Mouse (Mus musculus) gastrocnemius, adult 2 months (tissue): ENCODE results near the gene Trappc6a. TPM values are rescaled to one million over a fixed set of nuclear protein-coding genes. Genes with fewer than 3 reads are reported as not detected.

ENCODE experiments used
- DNase-seq: peaks from one replicate; pipeline ENCODE4 v3.0.0; 2022
- H3K27ac ChIP-seq: fragments of 200-600 bp; 2 replicates; pipeline ENCODE4 v1.8.1; 2022; ENCODE audit warnings: mild to moderate bottlenecking
- H3K4me3 ChIP-seq: fragments of 200-600 bp; 2 replicates; pipeline ENCODE4 v1.8.1; 2022; ENCODE audit warnings: mild to moderate bottlenecking, moderate library complexity
- CTCF ChIP-seq: fragments of 200-600 bp; IDR thresholded peaks from 2 replicates; pipeline ENCODE4 v1.8.1; 2022; ENCODE audit warnings: antibody characterized with exemption, mild to moderate bottlenecking, moderate library complexity
- intact Hi-C: fragments of 180-260 bp; cut with DNase I; formaldehyde crosslinking; loops from one replicate; pipeline ENCODE4 v1.15.1; 2025
- total RNA-seq, 2 experiments: library from RNA; stranded (reverse); gene quantifications; 2 replicates each; pipeline ENCODE4 v1.2.3; 2021

Trappc6a gene
- total RNA-seq, 2 experiments from 2014 or later = 6.2 to 9.9 TPM

DNA sequence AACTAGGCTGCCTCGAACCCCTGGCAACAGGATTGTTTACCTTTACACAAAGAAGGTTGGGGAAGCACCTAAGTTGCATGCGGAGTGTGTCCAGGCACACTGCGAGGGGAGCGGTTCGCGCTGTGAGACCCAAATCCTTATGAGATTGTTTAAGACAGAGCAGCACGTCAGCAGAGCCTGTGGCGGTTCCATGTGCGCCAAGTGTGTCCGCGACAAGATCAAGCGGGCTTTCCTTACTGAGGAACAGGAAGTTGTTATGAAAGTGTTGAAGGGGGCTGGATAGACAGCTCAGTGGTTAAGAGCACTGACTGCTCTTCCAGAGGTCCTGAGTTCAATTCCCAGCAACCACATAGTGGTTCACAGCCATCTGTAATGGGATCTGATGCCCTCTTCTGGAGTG, 39.9 kb upstream of the Trappc6a start:
- intact Hi-C loops = no loop called here
- Histone ChIP-seq H3K4me3 (no peak overlapping the region), H3K27ac (no peak overlapping the region)
- TF ChIP-seq CTCF = no peak
- no peak for DNase-seq

DNA sequence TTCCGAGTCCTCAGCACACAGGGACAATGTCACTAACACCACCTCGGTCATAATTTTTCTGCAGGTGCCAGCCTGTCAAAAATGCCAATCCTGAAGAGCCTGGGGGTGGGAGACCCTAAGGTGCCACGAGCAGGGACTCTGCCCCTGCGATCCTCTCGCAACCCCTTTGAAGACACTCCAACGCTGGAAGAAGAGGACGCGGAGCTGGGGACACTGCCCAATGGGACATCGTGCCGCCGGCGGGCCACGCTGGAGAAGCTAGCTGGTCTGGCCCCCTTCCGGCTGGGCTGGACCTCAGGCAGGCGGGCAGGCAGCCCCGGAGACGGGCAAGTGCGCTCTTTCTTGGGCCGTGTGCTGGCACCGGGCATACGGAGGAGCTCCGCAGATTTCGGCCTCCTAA, 38.8 kb upstream of the Trappc6a start:
- no peak for DNase-seq
- intact Hi-C loops = no loop called here
- H3K27ac ChIP-seq = no peak overlapping the region
- no peak overlapping the region for H3K4me3 ChIP-seq
- no peak for TF ChIP-seq CTCF

DNA sequence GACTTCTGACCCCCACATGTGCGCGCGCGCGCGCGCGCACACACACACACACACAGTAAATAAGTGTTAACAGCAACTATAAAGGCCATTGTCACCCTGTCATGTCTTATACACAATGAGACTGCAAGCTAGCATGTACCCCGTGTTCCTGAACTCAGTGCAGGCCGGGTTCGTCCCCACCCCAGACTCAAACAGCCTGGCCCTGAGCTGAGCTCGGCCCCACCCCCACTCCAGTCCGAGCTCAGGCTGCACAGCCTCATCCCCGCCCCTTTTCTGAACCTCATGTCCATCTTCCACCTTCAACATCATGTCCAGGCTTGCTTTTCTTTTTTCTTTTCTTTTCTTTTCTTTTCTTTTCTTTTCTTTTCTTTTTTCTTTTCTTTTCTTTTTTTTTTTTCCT, 37.9 kb upstream of the Trappc6a start:
- H3K27ac ChIP-seq = no peak overlapping the region
- no peak for TF ChIP-seq CTCF
- intact Hi-C loops = no loop called here
- no peak for DNase-seq
- no peak overlapping the region for H3K4me3 ChIP-seq

DNA sequence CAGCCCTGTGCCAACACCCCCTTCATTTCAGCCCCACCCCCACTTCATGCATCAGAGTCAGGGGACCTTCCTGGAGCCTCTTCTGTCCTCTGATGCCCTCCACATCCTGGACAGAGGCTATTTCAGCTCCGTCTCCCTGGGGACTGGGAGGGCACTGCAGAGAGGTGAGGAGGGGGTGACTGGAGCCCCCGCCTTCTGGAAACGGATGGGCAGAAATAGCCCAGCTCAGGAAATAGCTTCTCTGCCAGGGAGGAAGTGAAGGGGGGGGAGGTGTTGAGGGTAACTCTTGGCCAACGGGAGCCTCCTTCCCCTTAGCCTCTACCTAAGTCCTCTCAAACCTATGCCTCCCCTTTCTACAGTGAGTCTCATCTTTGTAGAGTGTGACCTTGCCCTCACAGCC, 35.8 kb upstream of the Trappc6a start:
- H3K4me3 ChIP-seq = no peak overlapping the region
- no peak for TF ChIP-seq CTCF
- no peak for DNase-seq
- 0 out of 2 replicates have a peak overlapping the region, but pooled peaks have one; percentile 12 for H3K27ac ChIP-seq
- intact Hi-C loops = no loop called here

DNA sequence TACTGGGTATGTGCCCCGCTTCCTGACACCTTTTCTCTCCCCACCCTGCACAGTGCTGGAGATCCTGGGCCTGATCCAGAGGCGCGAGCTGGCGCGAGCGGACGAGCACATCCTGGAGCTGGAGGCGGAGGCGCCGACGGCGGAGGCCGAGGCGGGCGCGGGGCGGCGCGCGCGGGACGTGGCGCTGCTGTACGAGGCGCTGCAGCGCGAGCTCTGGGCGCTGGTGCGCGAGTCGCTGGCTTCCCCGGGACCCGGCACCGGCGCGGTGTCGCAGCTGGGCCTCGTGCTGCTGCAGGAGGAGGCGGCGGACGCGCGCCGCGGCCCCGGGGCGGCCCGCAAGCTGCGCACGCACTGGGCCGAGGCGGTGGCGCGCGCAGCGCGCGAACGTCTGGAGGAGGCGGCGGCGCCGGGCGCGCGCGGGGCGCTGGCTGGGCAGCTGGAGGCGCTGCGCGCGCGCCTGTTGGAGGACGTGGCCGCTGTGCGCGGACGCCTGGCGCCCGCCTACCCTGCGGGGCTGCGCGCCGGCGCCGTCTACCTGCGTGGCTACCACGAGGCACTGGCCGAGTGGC, 34.2 kb upstream of the Trappc6a start:
- intact Hi-C loops = no loop called here
- no peak for TF ChIP-seq CTCF
- peak overlapping the region; percentile 78 for H3K4me3 ChIP-seq
- peak; percentile 89 for DNase-seq
- peak overlapping the region; percentile 67 for H3K27ac ChIP-seq

DNA sequence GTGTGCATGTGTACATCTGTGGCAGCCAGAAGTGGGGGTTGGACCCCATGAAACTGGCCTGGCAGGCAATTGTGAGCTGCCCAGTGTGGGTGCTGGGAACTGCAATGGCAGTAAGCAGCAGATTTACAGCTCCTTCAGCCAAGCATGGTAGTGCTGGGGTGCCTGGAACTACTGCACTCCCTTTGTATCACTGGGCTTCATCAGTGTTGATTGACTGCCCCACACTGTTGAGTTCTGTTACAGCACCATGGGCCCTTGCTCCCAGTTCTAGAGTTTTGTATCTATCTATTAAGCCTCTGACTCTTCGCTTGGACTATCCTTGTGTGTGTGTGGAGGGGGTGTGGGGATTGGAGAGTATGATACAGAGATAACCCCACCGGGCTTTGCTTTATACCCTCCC, 31.1 kb upstream of the Trappc6a start:
- Histone ChIP-seq H3K4me3 (no peak overlapping the region), H3K27ac (no peak overlapping the region)
- DNase-seq = no peak
- TF ChIP-seq CTCF = peak; percentile 12; the same call in 1 of the 2 replicates
- intact Hi-C loops = no loop called here

DNA sequence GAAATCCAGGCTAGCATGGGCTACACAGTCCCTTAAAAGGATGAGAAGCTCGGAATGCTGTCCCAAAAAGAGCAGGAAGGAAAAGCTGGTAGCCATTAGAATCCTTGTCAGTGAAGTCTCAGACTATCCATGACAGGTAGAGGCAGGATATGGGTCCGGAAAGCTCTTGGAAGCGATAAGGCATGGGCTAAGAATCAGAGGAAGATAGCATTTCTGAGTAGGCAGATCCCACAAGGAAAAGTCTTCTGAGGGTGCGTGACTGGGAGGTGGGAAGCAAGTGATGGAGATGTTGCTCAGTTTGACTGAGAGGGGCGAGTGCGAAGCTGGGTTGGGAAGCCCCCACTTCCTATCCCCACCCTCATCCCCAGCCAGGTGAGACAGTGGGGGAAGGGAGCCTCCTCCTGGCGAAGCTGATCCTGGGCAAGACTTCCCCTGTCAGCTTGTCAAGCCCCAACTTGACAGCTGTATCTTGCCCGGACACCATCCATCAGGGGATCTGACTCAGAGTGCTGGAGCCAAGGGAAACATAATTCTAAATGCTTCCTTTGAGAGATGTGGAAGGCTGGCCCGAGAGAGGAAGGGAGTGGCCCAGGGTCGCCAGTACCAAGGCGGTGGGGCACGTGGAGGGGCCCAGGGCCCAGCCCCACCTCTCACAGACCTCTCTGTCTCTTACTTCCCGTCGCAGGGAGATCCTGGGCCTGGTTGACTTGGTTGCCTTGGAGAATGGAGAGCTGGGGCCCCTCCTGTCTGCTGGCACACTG, 30.4 kb upstream of the Trappc6a start:
- no peak for DNase-seq
- no peak for TF ChIP-seq CTCF
- Histone ChIP-seq H3K4me3 (no peak overlapping the region), H3K27ac (no peak overlapping the region)
- intact Hi-C loops = no loop called here

DNA sequence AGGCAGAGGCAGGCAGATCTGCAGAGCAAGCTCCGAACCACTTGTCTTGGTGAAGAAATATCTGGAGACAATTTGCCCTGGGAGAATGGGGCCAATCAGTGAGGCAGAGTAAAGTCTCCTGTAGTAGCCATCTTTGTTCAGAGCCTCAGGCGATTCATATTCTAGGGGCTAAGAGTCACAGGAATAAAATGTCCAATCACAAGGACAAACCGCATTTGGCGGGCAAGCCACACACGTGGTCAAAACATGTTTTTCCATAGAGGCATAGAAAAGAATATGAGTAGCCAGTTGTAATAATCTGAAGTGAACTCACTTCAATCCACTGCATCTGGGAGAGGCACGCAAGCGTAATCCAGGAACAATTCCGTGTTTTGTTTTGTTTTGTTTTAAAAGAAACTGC, 24.9 kb upstream of the Trappc6a start:
- H3K4me3 ChIP-seq = no peak overlapping the region
- no peak overlapping the region for H3K27ac ChIP-seq
- intact Hi-C loops = no loop called here
- no peak for TF ChIP-seq CTCF
- no peak for DNase-seq

DNA sequence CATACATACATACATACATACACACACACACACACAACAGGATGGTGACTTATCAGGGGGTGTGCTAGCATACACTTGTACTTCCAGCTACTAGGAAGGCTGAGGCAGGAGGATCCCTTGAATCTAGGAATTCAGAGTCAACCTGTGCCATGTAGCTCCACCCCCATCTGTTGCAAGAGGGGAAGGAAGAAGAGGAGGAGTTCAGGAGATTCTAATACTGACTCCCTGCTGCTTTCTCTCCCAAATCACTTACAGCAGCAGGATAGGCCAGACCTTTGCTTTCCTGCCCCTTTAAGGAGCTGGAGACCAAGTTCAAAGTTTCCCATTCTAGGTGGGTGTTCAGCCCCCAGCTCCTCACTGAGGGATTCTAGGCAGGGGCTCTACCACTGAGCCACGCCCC, 22.7 kb upstream of the Trappc6a start:
- no peak for TF ChIP-seq CTCF
- intact Hi-C loops = no loop called here
- H3K4me3 ChIP-seq = no peak overlapping the region
- DNase-seq = no peak
- no peak overlapping the region for H3K27ac ChIP-seq

DNA sequence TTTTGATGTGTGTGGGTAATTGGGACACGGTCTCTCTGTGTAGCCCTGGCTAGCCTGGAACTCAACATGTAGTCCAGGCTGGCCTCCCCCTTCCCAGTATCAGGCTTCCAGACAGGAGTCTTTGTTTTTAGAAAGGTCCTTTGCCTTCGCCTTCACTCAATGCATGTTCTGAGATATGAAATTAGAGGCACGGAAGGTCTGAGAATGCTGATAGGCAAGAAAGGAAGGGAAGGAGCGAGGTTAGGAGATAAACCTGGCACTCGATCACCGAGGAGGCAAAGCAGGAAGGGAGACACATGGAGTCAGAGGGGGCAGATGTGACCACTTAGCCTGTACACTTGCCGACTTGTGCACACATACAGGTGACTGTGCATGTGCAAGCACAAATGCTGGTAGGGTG, 21.6 kb upstream of the Trappc6a start:
- intact Hi-C loops = no loop called here
- Histone ChIP-seq H3K4me3 (no peak overlapping the region), H3K27ac (no peak overlapping the region)
- no peak for TF ChIP-seq CTCF
- no peak for DNase-seq

DNA sequence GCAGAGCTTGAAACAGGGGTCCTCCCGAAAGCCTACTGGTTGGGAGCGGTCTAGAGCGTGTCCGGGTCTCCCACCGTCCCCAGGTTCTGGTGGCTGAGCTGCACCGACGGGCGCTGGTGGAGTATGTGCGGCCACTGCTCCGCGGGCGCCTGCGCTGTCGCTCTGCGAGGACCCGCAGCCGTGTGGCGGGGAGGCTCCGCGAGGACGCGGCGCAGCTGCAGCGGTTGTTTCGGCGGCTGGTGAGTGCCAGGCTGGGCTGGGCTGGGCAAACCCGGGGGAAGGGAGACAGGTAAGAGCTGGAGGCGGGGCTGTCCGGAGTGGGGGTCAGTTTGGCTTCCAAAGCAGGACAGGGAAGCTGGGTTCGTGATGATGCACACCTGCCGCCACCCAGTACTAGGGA, 18.7 kb upstream of the Trappc6a start:
- no peak for DNase-seq
- intact Hi-C loops = no loop called here
- no peak for TF ChIP-seq CTCF
- H3K27ac ChIP-seq = no peak overlapping the region
- H3K4me3 ChIP-seq = no peak overlapping the region

DNA sequence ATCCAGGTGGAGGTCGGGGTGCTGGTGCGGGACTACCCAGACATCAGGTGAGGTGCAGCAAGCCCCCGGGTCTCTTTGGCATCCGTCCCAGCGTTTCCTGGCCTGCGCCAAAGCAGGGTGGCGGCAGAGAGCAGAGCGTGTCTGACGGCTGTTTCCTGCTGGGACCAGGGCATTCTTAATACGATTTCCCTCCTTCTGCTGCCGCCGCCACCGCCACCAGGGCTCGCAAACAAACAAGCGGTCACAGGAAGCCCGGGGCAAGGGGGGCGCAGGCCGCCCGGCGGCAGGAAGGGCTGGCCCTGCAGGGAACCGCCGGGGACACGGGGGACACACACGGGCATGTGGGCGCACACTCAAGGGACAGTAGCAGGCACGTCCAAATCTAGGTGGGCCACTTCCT, 16.5 kb upstream of the Trappc6a start:
- intact Hi-C loops = no loop called here
- DNase-seq = peak; percentile 43
- H3K27ac ChIP-seq = peak overlapping the region; percentile 56
- H3K4me3 ChIP-seq = peak overlapping the region; percentile 47; the same call in 1 of the 2 replicates
- TF ChIP-seq CTCF = peak; percentile 19; the same call in 1 of the 2 replicates

DNA sequence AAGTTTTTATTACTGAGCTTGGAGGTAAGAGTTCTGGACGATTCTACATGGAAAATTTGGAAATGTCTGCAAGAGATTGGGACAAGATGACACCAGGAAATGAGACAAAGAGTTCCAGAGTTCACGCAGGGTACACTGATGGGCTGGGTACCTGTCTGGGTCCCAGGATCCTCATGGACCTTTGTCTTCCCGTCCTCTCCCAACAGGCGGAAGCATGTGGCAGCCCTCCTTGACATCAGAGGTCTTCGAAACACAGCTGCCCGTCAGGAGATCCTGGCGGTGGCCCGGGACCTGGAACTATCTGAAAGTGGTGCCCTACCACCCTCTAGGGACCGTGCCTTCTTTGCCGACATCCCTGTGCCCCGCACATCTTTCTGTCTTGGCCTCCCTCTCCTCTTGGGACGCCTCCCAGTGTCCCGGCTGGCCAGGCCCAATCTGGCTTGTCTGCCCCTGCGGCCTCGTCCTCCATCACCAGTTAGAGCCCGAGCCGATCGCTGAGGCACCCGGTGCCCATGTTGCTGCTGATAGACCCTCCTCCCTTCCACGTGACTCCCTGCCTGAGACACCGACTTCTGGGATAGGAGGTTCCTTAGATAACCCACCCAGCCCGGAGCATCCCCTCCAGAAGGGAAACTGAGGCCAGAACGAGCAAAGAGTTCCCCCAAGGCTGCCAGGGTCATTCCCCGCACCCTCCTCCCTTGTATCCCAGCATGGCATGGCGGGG, 13.3 kb upstream of the Trappc6a start:
- H3K27ac ChIP-seq = peak overlapping the region; percentile 46; the same call in 1 of the 2 replicates
- H3K4me3 ChIP-seq = no peak overlapping the region
- no peak for TF ChIP-seq CTCF
- intact Hi-C loops = no loop called here
- DNase-seq = no peak
